Mouse (Mus musculus) spleen, adult 18-20 months (tissue): Measurements from ENCODE around the gene Gabbr2.

Source experiments
- DNase-seq, 2 experiments: peaks; one replicate each; pipeline ENCODE4 v3.0.0; 2022; ENCODE audit warnings: mixed read lengths in 2 of 2

The Gabbr2 gene

GRCm38 (mm10) chr4:46915476-46915875 lies 76.2 kb downstream of the Gabbr2 start:
- no peak for DNase-seq

- no peak for DNase-seq
Observed at GRCm38 (mm10) chr4:46914606-46915005, 77.1 kb downstream of the Gabbr2 start.

GRCm38 (mm10) chr4:46906036-46906691 lies 85.5 kb downstream of the Gabbr2 start:
- no peak for DNase-seq

- no peak for DNase-seq
Observed at GRCm38 (mm10) chr4:46905152-46905551, 86.5 kb downstream of the Gabbr2 start.

GRCm38 (mm10) chr4:46904129-46904528 lies 87.5 kb downstream of the Gabbr2 start:
- DNase-seq, result no peak

- no peak for DNase-seq
Observed at GRCm38 (mm10) chr4:46898546-46898945, 93.1 kb downstream of the Gabbr2 start.

- no peak for DNase-seq
Observed at GRCm38 (mm10) chr4:46897634-46898399, 93.9 kb downstream of the Gabbr2 start.

GRCm38 (mm10) chr4:46894144-46894543 lies 97.5 kb downstream of the Gabbr2 start:
- no peak for DNase-seq

- no peak for DNase-seq
Observed at GRCm38 (mm10) chr4:46889175-46889574, 102.5 kb downstream of the Gabbr2 start.

GRCm38 (mm10) chr4:46885627-46886383 lies 105.9 kb downstream of the Gabbr2 start:
- no peak for DNase-seq

- DNase-seq, result no peak
Observed at GRCm38 (mm10) chr4:46884132-46884531, 107.5 kb downstream of the Gabbr2 start.

GRCm38 (mm10) chr4:46883546-46883945 lies 108.1 kb downstream of the Gabbr2 start:
- no peak for DNase-seq

- no peak for DNase-seq
Observed at GRCm38 (mm10) chr4:46883047-46883446, 108.6 kb downstream of the Gabbr2 start.

- DNase-seq, result no peak
Observed at GRCm38 (mm10) chr4:46881271-46881670, 110.4 kb downstream of the Gabbr2 start.

GRCm38 (mm10) chr4:46879943-46880342 lies 111.7 kb downstream of the Gabbr2 start:
- no peak for DNase-seq

GRCm38 (mm10) chr4:46872750-46873149 lies 118.9 kb downstream of the Gabbr2 start:
- DNase-seq, result no peak

GRCm38 (mm10) chr4:46870157-46870556 lies 121.5 kb downstream of the Gabbr2 start:
- no peak for DNase-seq

GRCm38 (mm10) chr4:46869380-46869779 lies 122.3 kb downstream of the Gabbr2 start:
- DNase-seq, result no peak

- no peak for DNase-seq
Observed at GRCm38 (mm10) chr4:46868921-46869320, 122.8 kb downstream of the Gabbr2 start.

- no peak for DNase-seq
Observed at GRCm38 (mm10) chr4:46868181-46868580, 123.5 kb downstream of the Gabbr2 start.

- no peak for DNase-seq
Observed at GRCm38 (mm10) chr4:46867779-46868178, 123.9 kb downstream of the Gabbr2 start.

- DNase-seq, result no peak
Observed at GRCm38 (mm10) chr4:46866070-46866469, 125.6 kb downstream of the Gabbr2 start.

- DNase-seq, result no peak
Observed at GRCm38 (mm10) chr4:46863721-46864120, 128.0 kb downstream of the Gabbr2 start.

- DNase-seq, result no peak
Observed at GRCm38 (mm10) chr4:46862677-46863076, 129.0 kb downstream of the Gabbr2 start.
